Mouse (Mus musculus): Measurements from ENCODE around the gene Ing5. TPM values are rescaled to one million over a fixed set of nuclear protein-coding genes. Genes with fewer than 3 reads are reported as not detected.
"Not testable (repeated sequence)": the region's sequence is repeated elsewhere in the genome, so short reads cannot be mapped to it uniquely, and the experiment has no call there.

Gene Ing5
- 10 to 100 TPM; 10.3 to 15.0 (median 13.6) TPM for total RNA-seq (2022)

GRCm38 (mm10) chr1:93803556-93804507 lies at the start of gene Ing5:
Gene Ing5 (plus strand): TSS chr1:93803965.
- peak; percentile 98 for DNase-seq (ENCODE audit: low spot score)

- peak; percentile 83 for DNase-seq (ENCODE audit: low spot score)
Measured at GRCm38 (mm10) chr1:93754573-93755290, 49.0 kb upstream of the Ing5 start, which contains the start of gene Thap4. Gene Thap4 (minus strand): TSS chr1:93754864.

GRCm38 (mm10) chr1:93755291-93755610 lies 48.5 kb upstream of the Ing5 start:
- DNase-seq (ENCODE audit: low spot score), result no peak

GRCm38 (mm10) chr1:93755618-93756017 lies 48.1 kb upstream of the Ing5 start:
- DNase-seq (ENCODE audit: low spot score), result no peak

GRCm38 (mm10) chr1:93756154-93756553 lies 47.6 kb upstream of the Ing5 start:
- DNase-seq (ENCODE audit: low spot score), result no peak

- no peak for DNase-seq (ENCODE audit: low spot score)
Measured at GRCm38 (mm10) chr1:93760076-93760475, 43.7 kb upstream of the Ing5 start.

GRCm38 (mm10) chr1:93763531-93763930 lies 40.2 kb upstream of the Ing5 start:
- DNase-seq (ENCODE audit: low spot score), result not testable (repeated sequence)

- no peak for DNase-seq (ENCODE audit: low spot score)
Measured at GRCm38 (mm10) chr1:93764871-93765591, 38.7 kb upstream of the Ing5 start.

GRCm38 (mm10) chr1:93767600-93767999 lies 36.2 kb upstream of the Ing5 start:
- no peak for DNase-seq (ENCODE audit: low spot score)

GRCm38 (mm10) chr1:93769901-93770300 lies 33.9 kb upstream of the Ing5 start:
- DNase-seq (ENCODE audit: low spot score), result no peak

GRCm38 (mm10) chr1:93776686-93777085 lies 27.1 kb upstream of the Ing5 start:
- DNase-seq (ENCODE audit: low spot score), result no peak

- no peak for DNase-seq (ENCODE audit: low spot score)
Measured at GRCm38 (mm10) chr1:93786912-93787311, 16.9 kb upstream of the Ing5 start.

GRCm38 (mm10) chr1:93794526-93794925 lies 9.2 kb upstream of the Ing5 start:
- DNase-seq (ENCODE audit: low spot score), result no peak

- DNase-seq (ENCODE audit: low spot score), result no peak
Measured at GRCm38 (mm10) chr1:93795886-93796285, 7.9 kb upstream of the Ing5 start.

GRCm38 (mm10) chr1:93800670-93801503 lies 2.9 kb upstream of the Ing5 start:
- DNase-seq (ENCODE audit: low spot score), result no peak

GRCm38 (mm10) chr1:93801741-93802238 lies 2.0 kb upstream of the Ing5 start, which contains the start of gene Dtymk:
Gene Dtymk (minus strand): TSS chr1:93801934.
- DNase-seq (ENCODE audit: low spot score), result peak; percentile 94

GRCm38 (mm10) chr1:93802771-93803170 lies 994 bp upstream of the Ing5 start:
- DNase-seq (ENCODE audit: low spot score), result no peak

- no peak for DNase-seq (ENCODE audit: low spot score)
Measured at GRCm38 (mm10) chr1:93804818-93805217, 1.1 kb downstream of the Ing5 start.

GRCm38 (mm10) chr1:93805221-93805951 lies 1.6 kb downstream of the Ing5 start:
- DNase-seq (ENCODE audit: low spot score), result no peak

GRCm38 (mm10) chr1:93808871-93809270 lies 5.1 kb downstream of the Ing5 start:
- DNase-seq (ENCODE audit: low spot score), result no peak
